Mouse (Mus musculus): Measurements from ENCODE around the gene Dhrs7c. TPM values are rescaled to one million over a fixed set of nuclear protein-coding genes. Genes with fewer than 3 reads are reported as not detected.

The Dhrs7c gene
- total RNA-seq (2015) (0.66 TPM in 1 of 2 replicates, not detected in the other), total RNA-seq (2017) (not detected in 2 replicates)

- ATAC-seq (replicated peaks; ENCODE audit: poor library complexity), result no peak
Measured at GRCm38 (mm10) chr11:67797931-67798330, at the start of gene Dhrs7c. Gene Dhrs7c, plus strand, starts transcription at chr11:67798187.

GRCm38 (mm10) chr11:67756287-67756686 lies 41.7 kb upstream of the Dhrs7c start:
- no peak for ATAC-seq (replicated peaks; ENCODE audit: poor library complexity)

GRCm38 (mm10) chr11:67757373-67758167 lies 40.4 kb upstream of the Dhrs7c start:
- 0 out of 2 replicates have a peak, but pooled peaks have one; percentile 54 for ATAC-seq (replicated peaks; ENCODE audit: poor library complexity)

GRCm38 (mm10) chr11:67771053-67771452 lies 26.9 kb upstream of the Dhrs7c start, which contains the start of gene Glp2r:
Gene Glp2r, minus strand, starts transcription at chr11:67771153.
- ATAC-seq (replicated peaks; ENCODE audit: poor library complexity), result no peak

- no peak for ATAC-seq (replicated peaks; ENCODE audit: poor library complexity)
Measured at GRCm38 (mm10) chr11:67771691-67772090, 26.3 kb upstream of the Dhrs7c start.

GRCm38 (mm10) chr11:67772577-67772976 lies 25.4 kb upstream of the Dhrs7c start:
- peak; percentile 66 for ATAC-seq (replicated peaks; ENCODE audit: poor library complexity)

GRCm38 (mm10) chr11:67774379-67774778 lies 23.6 kb upstream of the Dhrs7c start, which contains the start of gene Gsg1l2:
Gene Gsg1l2, plus strand, starts transcription at chr11:67774608.
- no peak for ATAC-seq (replicated peaks; ENCODE audit: poor library complexity)

GRCm38 (mm10) chr11:67790182-67790581 lies 7.8 kb upstream of the Dhrs7c start:
- ATAC-seq (replicated peaks; ENCODE audit: poor library complexity), result peak; percentile 68

GRCm38 (mm10) chr11:67800130-67800723 lies 2.2 kb downstream of the Dhrs7c start:
- peak; percentile 87 for ATAC-seq (replicated peaks; ENCODE audit: poor library complexity)

GRCm38 (mm10) chr11:67801169-67801568 lies 3.2 kb downstream of the Dhrs7c start:
- no peak for ATAC-seq (replicated peaks; ENCODE audit: poor library complexity)

- no peak for ATAC-seq (replicated peaks; ENCODE audit: poor library complexity)
Measured at GRCm38 (mm10) chr11:67805538-67805937, 7.6 kb downstream of the Dhrs7c start.

- no peak for ATAC-seq (replicated peaks; ENCODE audit: poor library complexity)
Measured at GRCm38 (mm10) chr11:67806832-67807597, 9.0 kb downstream of the Dhrs7c start.

GRCm38 (mm10) chr11:67808051-67808450 lies 10.1 kb downstream of the Dhrs7c start:
- ATAC-seq (replicated peaks; ENCODE audit: poor library complexity), result no peak

GRCm38 (mm10) chr11:67811535-67811934 lies 13.5 kb downstream of the Dhrs7c start:
- no peak for ATAC-seq (replicated peaks; ENCODE audit: poor library complexity)

- peak; percentile 57; the same call in 1 of the 2 replicates for ATAC-seq (replicated peaks; ENCODE audit: poor library complexity)
Measured at GRCm38 (mm10) chr11:67819604-67820003, 21.6 kb downstream of the Dhrs7c start.

GRCm38 (mm10) chr11:67820221-67820620 lies 22.2 kb downstream of the Dhrs7c start:
- peak; percentile 80 for ATAC-seq (replicated peaks; ENCODE audit: poor library complexity)

GRCm38 (mm10) chr11:67821560-67821959 lies 23.6 kb downstream of the Dhrs7c start:
- ATAC-seq (replicated peaks; ENCODE audit: poor library complexity), result no peak

- peak; percentile 34 for ATAC-seq (replicated peaks; ENCODE audit: poor library complexity)
Measured at GRCm38 (mm10) chr11:67828360-67829059, 30.5 kb downstream of the Dhrs7c start.

GRCm38 (mm10) chr11:67829530-67829929 lies 31.5 kb downstream of the Dhrs7c start:
- peak; percentile 31; the same call in 1 of the 2 replicates for ATAC-seq (replicated peaks; ENCODE audit: poor library complexity)

- no peak for ATAC-seq (replicated peaks; ENCODE audit: poor library complexity)
Measured at GRCm38 (mm10) chr11:67831820-67832219, 33.8 kb downstream of the Dhrs7c start.
